Mouse (Mus musculus): ENCODE results near the gene Faf2. TPM values are rescaled to one million over a fixed set of nuclear protein-coding genes. Genes with fewer than 3 reads are reported as not detected.
A peak's percentile ranks its signal among the peaks of the same experiment; 100 is the strongest.

The Faf2 gene
- polyA plus RNA-seq, 1 experiment from 2014 or later, result 90.3 TPM

DNA sequence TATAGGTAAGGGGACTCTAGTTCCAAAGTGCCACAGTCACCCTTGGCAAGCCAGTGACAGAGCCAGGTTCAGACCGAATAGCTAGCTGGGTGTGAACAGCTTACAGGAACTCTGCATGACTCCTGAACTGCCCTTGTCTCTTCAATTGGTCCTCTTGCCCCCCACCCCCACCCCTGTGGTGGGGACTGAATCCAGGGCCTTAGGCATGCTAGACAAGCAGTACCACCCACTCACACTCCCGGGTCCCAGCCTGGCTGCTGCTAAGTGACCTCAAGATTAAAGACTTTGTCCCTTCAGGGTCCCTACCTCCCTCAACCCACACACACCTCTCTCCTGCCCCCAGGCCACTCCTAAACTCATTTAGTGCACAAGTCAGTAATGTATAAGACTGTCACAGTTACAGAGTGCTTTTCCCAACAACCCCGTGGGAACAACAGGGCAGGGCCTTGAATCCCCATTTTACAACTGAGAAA, 18.9 kb upstream of the Faf2 start:
- no peak overlapping the region for H3K27ac ChIP-seq (ENCODE audit: low read depth, low read length)
- 65% methylated on average over 3 of the region's 3 CpGs for WGBS
- H3K9me3 ChIP-seq (replicated peaks; ENCODE audit: control insufficient read depth, low read length), result no peaks in the 10 kb centered on the region
- no peaks in the 10 kb centered on the region for H3K4me1 ChIP-seq (ENCODE audit: control insufficient read depth, insufficient read depth, low read length)
- peaks cover 13% of the 10 kb centered on the region for H3K36me3 ChIP-seq (ENCODE audit: control insufficient read depth, insufficient read depth, low read length)
- no peak overlapping the region for H3K4me2 ChIP-seq (ENCODE audit: low read length)
- no peak overlapping the region for H3K9ac ChIP-seq (ENCODE audit: low read length)
- no peaks in the 10 kb centered on the region for H3K27me3 ChIP-seq (replicated peaks; ENCODE audit: control insufficient read depth, insufficient read depth, low read length)
- H3K4me3 ChIP-seq (ENCODE audit: low read depth, low read length), result no peak overlapping the region
- ATAC-seq (no peak), DNase-seq (ENCODE audit: low spot score) (no peak)

DNA sequence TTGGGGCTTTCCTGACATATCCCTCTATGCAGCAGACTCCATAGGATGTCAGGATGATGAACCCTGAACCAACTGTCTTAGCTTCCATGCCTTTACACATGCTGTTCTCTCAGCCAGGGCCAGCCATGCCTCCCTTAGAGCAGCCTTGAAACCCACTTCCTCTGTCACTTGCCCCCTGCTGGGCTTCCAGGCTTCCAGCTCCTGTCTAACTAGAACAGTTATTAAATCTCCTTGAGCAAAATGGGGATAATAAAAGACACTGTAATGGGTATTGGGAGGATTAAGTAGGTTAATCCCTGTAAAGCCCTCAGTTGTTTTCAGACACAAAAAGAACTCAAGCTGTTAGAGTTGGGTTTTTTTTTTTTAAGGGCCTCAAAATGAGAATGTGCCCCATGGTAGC, 18.1 kb upstream of the Faf2 start:
- no peak overlapping the region for H3K4me3 ChIP-seq (ENCODE audit: low read depth, low read length)
- no peaks in the 10 kb centered on the region for H3K27me3 ChIP-seq (replicated peaks; ENCODE audit: control insufficient read depth, insufficient read depth, low read length)
- H3K9me3 ChIP-seq (replicated peaks; ENCODE audit: control insufficient read depth, low read length), result no peaks in the 10 kb centered on the region
- no peak overlapping the region for H3K4me2 ChIP-seq (ENCODE audit: low read length)
- no peak overlapping the region for H3K9ac ChIP-seq (ENCODE audit: low read length)
- H3K4me1 ChIP-seq (ENCODE audit: control insufficient read depth, insufficient read depth, low read length), result 0 out of 2 replicates have a peak, but pooled peaks cover under 1% of the 10 kb centered on the region
- ATAC-seq, result no peak
- no peak for DNase-seq (ENCODE audit: low spot score)
- H3K36me3 ChIP-seq (ENCODE audit: control insufficient read depth, insufficient read depth, low read length), result peaks cover 6% of the 10 kb centered on the region
- no peak overlapping the region for H3K27ac ChIP-seq (ENCODE audit: low read depth, low read length)

DNA sequence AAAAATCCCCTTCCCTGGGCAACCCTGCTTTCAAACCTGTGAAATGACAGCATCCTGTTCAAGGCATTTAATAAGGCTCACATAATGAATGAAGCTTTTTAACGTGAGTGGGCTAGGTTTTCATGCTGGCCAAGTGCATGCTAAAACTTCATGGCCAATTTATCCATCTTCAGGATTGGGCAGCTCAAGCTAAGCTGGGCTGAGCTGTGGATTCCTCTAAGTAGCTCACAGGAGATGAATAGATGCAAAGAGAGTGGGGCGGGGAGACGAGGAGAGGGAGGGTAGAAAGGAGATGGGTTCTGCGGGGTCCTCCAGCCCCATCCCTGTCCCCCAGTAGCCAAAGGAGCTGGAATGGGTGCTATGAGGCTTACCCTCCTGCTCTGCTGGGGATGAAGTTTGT, 17.4 kb upstream of the Faf2 start:
- no peak for DNase-seq (ENCODE audit: low spot score)
- ATAC-seq, result no peak
- Histone ChIP-seq H3K4me3 (ENCODE audit: low read depth, low read length) (no peak overlapping the region), H3K36me3 (ENCODE audit: control insufficient read depth, insufficient read depth, low read length) (no peaks in the 10 kb centered on the region), H3K4me2 (ENCODE audit: low read length) (no peak overlapping the region), H3K9ac (ENCODE audit: low read length) (no peak overlapping the region), H3K4me1 (ENCODE audit: control insufficient read depth, insufficient read depth, low read length) (0 out of 2 replicates have a peak, but pooled peaks cover 4% of the 10 kb centered on the region), H3K9me3 (replicated peaks; ENCODE audit: control insufficient read depth, low read length) (no peaks in the 10 kb centered on the region), H3K27ac (ENCODE audit: low read depth, low read length) (no peak overlapping the region), H3K27me3 (replicated peaks; ENCODE audit: control insufficient read depth, insufficient read depth, low read length) (no peaks in the 10 kb centered on the region)
- 26% methylated on average over 4 of the region's 4 CpGs for WGBS

DNA sequence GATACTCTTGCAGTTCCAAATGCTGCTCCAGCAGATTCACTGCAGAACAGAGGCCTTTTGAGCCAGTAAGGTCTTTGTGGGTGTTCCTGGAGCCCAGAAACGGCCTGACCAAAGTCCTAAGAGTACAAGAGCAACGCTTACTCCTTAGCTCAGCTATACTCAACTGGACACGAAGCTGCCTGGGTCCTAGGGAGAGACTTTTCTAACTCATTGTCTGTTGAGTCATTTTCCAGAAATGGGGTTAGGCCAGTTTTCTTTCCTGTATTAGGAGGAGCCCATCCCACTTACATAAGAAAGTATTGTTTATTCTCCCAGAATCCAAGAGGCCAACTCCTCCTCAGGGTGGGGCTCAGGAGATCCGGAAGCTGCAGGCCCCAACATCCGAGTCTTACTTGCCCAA, 16.2 kb upstream of the Faf2 start:
- H3K9me3 ChIP-seq (replicated peaks; ENCODE audit: control insufficient read depth, low read length), result no peaks in the 10 kb centered on the region
- DNase-seq (ENCODE audit: low spot score), result no peak
- no peaks in the 10 kb centered on the region for H3K36me3 ChIP-seq (ENCODE audit: control insufficient read depth, insufficient read depth, low read length)
- ATAC-seq, result no peak
- 82% methylated on average over 5 of the region's 5 CpGs for WGBS
- H3K27me3 ChIP-seq (replicated peaks; ENCODE audit: control insufficient read depth, insufficient read depth, low read length), result no peaks in the 10 kb centered on the region
- no peak overlapping the region for H3K27ac ChIP-seq (ENCODE audit: low read depth, low read length)
- no peak overlapping the region for H3K4me2 ChIP-seq (ENCODE audit: low read length)
- H3K9ac ChIP-seq (ENCODE audit: low read length), result no peak overlapping the region
- no peak overlapping the region for H3K4me3 ChIP-seq (ENCODE audit: low read depth, low read length)
- H3K4me1 ChIP-seq (ENCODE audit: control insufficient read depth, insufficient read depth, low read length), result 0 out of 2 replicates have a peak, but pooled peaks cover 4% of the 10 kb centered on the region

DNA sequence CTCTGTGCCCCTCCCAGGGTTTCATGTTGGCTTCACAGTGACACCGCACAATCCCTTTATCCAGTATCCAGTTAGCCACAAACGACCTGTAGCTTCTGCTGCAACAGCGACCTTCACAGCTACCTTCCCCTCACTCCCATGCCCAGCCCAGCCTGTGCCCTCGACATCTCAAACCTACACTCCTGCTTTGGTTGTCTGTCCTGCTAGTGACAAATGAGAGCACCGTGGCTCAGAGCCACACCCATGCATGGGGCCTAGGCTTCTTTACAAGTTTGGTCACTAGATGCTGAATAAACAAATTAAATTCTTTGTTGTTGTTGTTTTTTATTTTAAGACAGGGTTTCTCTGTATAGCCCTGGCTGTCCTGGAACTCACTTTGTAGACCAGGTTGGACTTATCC, 14.4 kb upstream of the Faf2 start:
- DNase-seq (ENCODE audit: low spot score) (no peak), ATAC-seq (no peak)
- no peak overlapping the region for H3K4me3 ChIP-seq (ENCODE audit: low read depth, low read length)
- no peaks in the 10 kb centered on the region for H3K27me3 ChIP-seq (replicated peaks; ENCODE audit: control insufficient read depth, insufficient read depth, low read length)
- no peaks in the 10 kb centered on the region for H3K9me3 ChIP-seq (replicated peaks; ENCODE audit: control insufficient read depth, low read length)
- H3K36me3 ChIP-seq (ENCODE audit: control insufficient read depth, insufficient read depth, low read length), result no peaks in the 10 kb centered on the region
- WGBS, result 72% methylated on average over 5 of the region's 5 CpGs
- H3K27ac ChIP-seq (ENCODE audit: low read depth, low read length), result no peak overlapping the region
- H3K4me2 ChIP-seq (ENCODE audit: low read length), result no peak overlapping the region
- 0 out of 2 replicates have a peak, but pooled peaks cover 4% of the 10 kb centered on the region for H3K4me1 ChIP-seq (ENCODE audit: control insufficient read depth, insufficient read depth, low read length)
- H3K9ac ChIP-seq (ENCODE audit: low read length), result no peak overlapping the region

DNA sequence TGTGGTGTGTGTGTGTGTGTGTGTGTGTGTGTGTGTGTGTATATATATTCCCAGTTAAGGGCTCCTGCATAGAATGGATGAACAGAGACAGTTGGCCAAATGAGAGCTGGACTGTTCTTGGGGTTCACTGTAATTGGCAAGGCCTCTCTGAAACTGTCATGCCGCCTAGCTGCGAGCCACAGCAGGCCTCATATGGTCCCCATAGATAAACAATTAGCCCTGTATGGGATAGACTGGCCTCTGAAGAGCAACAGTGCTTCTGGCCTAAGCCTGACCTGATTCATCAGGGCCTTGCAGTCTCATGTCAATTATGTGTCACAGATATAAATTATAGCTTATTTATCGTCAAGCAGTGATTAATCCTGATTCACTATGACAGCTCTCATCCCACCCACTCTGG, 13.6 kb upstream of the Faf2 start:
- Histone ChIP-seq H3K9ac (ENCODE audit: low read length) (no peak overlapping the region), H3K4me2 (ENCODE audit: low read length) (no peak overlapping the region), H3K9me3 (replicated peaks; ENCODE audit: control insufficient read depth, low read length) (no peaks in the 10 kb centered on the region), H3K27ac (ENCODE audit: low read depth, low read length) (no peak overlapping the region), H3K4me3 (ENCODE audit: low read depth, low read length) (no peak overlapping the region), H3K4me1 (ENCODE audit: control insufficient read depth, insufficient read depth, low read length) (0 out of 2 replicates have a peak, but pooled peaks cover 4% of the 10 kb centered on the region), H3K27me3 (replicated peaks; ENCODE audit: control insufficient read depth, insufficient read depth, low read length) (no peaks in the 10 kb centered on the region), H3K36me3 (ENCODE audit: control insufficient read depth, insufficient read depth, low read length) (no peaks in the 10 kb centered on the region)
- WGBS, result 70% methylated on average over 3 of the region's 3 CpGs
- DNase-seq (ENCODE audit: low spot score), result no peak
- no peak for ATAC-seq

GRCm38 (mm10) chr13:54608666-54609065, 12.9 kb upstream of the Faf2 start:
- no peak for ATAC-seq
- H3K36me3 ChIP-seq (ENCODE audit: control insufficient read depth, insufficient read depth, low read length), result no peaks in the 10 kb centered on the region
- 0 out of 2 replicates have a peak, but pooled peaks cover 4% of the 10 kb centered on the region for H3K4me1 ChIP-seq (ENCODE audit: control insufficient read depth, insufficient read depth, low read length)
- WGBS, result 10% methylated on average over 8 of the region's 8 CpGs
- no peaks in the 10 kb centered on the region for H3K9me3 ChIP-seq (replicated peaks; ENCODE audit: control insufficient read depth, low read length)
- H3K4me2 ChIP-seq (ENCODE audit: low read length), result peak overlapping the region; percentile 20
- DNase-seq (ENCODE audit: low spot score), result peak; percentile 22
- no peak overlapping the region for H3K27ac ChIP-seq (ENCODE audit: low read depth, low read length)
- peak overlapping the region; percentile 29; the same call in 1 of the 2 replicates for H3K9ac ChIP-seq (ENCODE audit: low read length)
- no peak overlapping the region for H3K4me3 ChIP-seq (ENCODE audit: low read depth, low read length)
- no peaks in the 10 kb centered on the region for H3K27me3 ChIP-seq (replicated peaks; ENCODE audit: control insufficient read depth, insufficient read depth, low read length)

GRCm38 (mm10) chr13:54609301-54609700, 12.3 kb upstream of the Faf2 start:
- Histone ChIP-seq H3K9me3 (replicated peaks; ENCODE audit: control insufficient read depth, low read length) (no peaks in the 10 kb centered on the region), H3K4me1 (ENCODE audit: control insufficient read depth, insufficient read depth, low read length) (0 out of 2 replicates have a peak, but pooled peaks cover 4% of the 10 kb centered on the region), H3K4me2 (ENCODE audit: low read length) (peak overlapping the region; percentile 16; the same call in 1 of the 2 replicates), H3K27ac (ENCODE audit: low read depth, low read length) (no peak overlapping the region), H3K9ac (ENCODE audit: low read length) (peak overlapping the region; percentile 29; the same call in 1 of the 2 replicates), H3K4me3 (ENCODE audit: low read depth, low read length) (no peak overlapping the region), H3K36me3 (ENCODE audit: control insufficient read depth, insufficient read depth, low read length) (no peaks in the 10 kb centered on the region), H3K27me3 (replicated peaks; ENCODE audit: control insufficient read depth, insufficient read depth, low read length) (no peaks in the 10 kb centered on the region)
- no peak for DNase-seq (ENCODE audit: low spot score)
- no peak for ATAC-seq
- WGBS, result 35% methylated on average over 1 of the region's 1 CpGs

- H3K27ac ChIP-seq (ENCODE audit: low read depth, low read length), result 0 out of 2 replicates have a peak overlapping the region, but pooled peaks have one; percentile 48
- peak overlapping the region; percentile 84 for H3K9ac ChIP-seq (ENCODE audit: low read length)
- H3K4me3 ChIP-seq (ENCODE audit: low read depth, low read length), result peak overlapping the region; percentile 66
- H3K9me3 ChIP-seq (replicated peaks; ENCODE audit: control insufficient read depth, low read length), result no peaks in the 10 kb centered on the region
- no peaks in the 10 kb centered on the region for H3K27me3 ChIP-seq (replicated peaks; ENCODE audit: control insufficient read depth, insufficient read depth, low read length)
- ATAC-seq (peak; percentile 29; the same call in 1 of the 2 replicates), DNase-seq (ENCODE audit: low spot score) (peak; percentile 6)
- H3K4me2 ChIP-seq (ENCODE audit: low read length), result peak overlapping the region; percentile 84
- no peaks in the 10 kb centered on the region for H3K36me3 ChIP-seq (ENCODE audit: control insufficient read depth, insufficient read depth, low read length)
- 0 out of 2 replicates have a peak, but pooled peaks cover 4% of the 10 kb centered on the region for H3K4me1 ChIP-seq (ENCODE audit: control insufficient read depth, insufficient read depth, low read length)
- WGBS, result 10% methylated on average over 13 of the region's 13 CpGs
Measured at GRCm38 (mm10) chr13:54610613-54610971, 11.0 kb upstream of the Faf2 start.
